Mouse (Mus musculus): ENCODE measurements around the gene Pald1.

Gene Pald1

DNA sequence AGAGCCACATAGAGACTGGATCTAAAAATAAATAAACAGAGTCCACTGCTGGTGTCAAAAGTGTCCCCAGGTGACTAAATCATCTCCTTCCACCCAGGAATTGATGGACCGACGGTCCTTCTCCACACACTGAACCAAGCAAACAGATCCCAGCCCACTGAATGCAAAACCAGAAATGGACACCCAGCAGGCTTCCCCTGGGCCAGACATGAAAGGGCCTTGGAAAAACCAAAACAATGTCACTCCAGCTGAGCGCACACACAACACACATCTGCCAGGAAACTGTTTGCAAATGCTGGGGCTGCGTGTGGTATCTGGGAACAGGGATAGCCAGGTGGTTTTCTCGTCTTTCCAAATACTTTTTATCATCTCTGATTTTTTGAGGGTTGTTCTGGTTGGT lies 13.6 kb downstream of the Pald1 start:
- DNase-seq: no peak

GRCm38 (mm10) chr10:61365902-61366301 lies 17.4 kb downstream of the Pald1 start:
- DNase-seq: peak; percentile 64 to 82

GRCm38 (mm10) chr10:61364431-61364830 lies 18.9 kb downstream of the Pald1 start:
- no peak for DNase-seq

DNA sequence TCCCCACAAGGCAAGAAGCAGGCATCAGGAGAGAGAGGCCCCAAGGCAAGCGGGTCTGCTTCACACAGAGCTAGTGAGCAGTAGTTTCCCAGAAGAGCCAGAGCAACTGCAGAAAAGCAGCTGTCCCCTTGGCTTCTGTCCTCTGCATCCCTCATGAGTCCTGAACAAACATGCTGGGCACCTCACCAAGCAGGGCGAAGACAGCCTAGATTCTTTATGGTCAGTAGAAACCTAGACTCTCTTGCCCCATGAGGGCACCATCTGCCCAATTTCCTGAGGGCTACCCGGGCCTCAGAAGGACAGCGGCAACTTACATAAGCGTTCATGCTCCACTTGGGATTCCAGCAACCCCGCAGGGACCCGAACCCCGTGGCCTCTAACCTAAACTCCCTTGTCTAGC lies 20.3 kb downstream of the Pald1 start:
- peak in 1 of 2 experiments; percentile 60 for DNase-seq

GRCm38 (mm10) chr10:61362483-61362882 lies 20.8 kb downstream of the Pald1 start:
- DNase-seq: no peak

- no peak for DNase-seq
Measured at GRCm38 (mm10) chr10:61360667-61361066, 22.7 kb downstream of the Pald1 start.

- DNase-seq: no peak
Measured at GRCm38 (mm10) chr10:61359411-61359810, 23.9 kb downstream of the Pald1 start.

DNA sequence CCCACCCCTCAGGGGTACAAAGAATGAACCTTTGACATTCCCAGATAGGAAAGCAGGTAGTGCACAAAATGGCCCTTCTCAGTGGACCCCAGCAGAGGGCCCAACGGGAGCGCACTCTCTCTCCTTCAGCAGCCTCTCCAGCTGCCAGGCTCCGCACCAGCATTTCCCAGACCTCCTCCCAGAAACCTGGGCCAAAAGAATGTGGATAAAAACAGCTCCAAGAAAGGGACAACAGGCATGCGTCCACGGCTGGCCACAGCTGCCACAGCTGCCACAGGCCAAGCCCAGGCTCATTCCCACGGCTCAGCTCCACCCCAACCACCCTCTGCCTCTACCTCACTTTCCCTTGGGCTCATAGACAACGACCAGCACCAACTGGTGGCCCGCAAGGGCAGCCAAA lies 25.7 kb downstream of the Pald1 start:
- DNase-seq: peak; percentile 45 to 86

GRCm38 (mm10) chr10:61356568-61356967 lies 26.8 kb downstream of the Pald1 start:
- no peak for DNase-seq

- no peak for DNase-seq
Measured at GRCm38 (mm10) chr10:61356095-61356494, 27.2 kb downstream of the Pald1 start.

DNA sequence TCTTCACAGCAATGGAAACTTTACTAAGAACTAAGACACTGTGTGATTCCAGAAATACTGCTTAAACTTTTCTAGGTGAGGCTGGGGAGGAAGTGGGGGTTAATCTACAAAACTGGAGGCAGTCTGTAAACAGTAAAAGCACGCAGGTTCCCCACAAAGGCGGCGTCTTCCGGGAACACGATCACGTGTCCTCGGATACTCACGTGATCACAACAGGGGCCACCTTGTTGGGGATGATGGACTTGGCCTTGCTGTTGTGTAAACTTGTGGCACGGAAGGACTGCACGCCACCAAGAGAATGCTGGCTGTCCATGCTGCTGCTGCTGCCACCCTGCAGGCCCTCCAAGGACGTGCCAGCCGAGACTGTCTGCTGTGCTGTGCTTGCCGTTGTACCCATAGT lies 27.7 kb downstream of the Pald1 start:
- DNase-seq: no peak

DNA sequence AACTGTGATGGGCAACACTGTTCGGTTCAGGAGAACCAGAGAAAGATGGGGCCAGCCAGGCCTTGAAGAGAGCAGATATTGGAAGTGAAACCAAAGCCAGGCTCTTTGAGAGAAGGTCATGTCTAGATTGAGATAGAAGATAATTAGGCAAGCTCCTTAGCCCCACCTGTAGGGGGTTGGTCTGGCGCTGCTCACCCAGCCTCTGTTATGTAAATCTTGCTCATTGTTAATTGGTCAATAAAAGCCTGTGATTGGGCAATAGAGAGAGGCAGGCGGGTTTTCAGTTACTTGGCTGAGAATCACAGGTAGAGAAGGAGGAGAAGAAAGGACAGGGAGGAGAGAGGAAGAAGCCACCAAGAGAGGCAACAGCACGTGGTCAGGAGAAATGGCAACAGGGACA lies 32.1 kb downstream of the Pald1 start:
- no peak for DNase-seq

DNA sequence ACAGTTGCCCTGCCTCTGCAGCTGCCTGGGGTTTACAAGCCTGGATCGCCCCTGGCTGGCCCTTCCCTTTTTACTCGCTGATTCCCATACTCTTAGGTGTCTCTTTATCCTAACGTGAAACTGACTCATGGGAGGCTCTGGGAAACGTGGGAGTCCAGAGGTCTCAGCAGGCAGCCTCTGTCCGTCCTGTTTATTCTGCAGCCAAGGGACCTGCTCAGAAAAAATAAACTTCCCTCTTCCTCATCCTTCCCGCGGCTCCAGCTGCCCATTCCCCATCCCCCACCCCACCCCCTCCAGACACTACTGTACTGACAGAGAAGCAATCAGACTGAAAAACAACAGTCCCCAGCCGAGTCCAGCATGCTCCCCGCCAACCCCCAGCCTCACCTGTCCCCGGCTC lies 37.0 kb downstream of the Pald1 start:
- peak in 1 of 2 experiments; percentile 48 for DNase-seq

DNA sequence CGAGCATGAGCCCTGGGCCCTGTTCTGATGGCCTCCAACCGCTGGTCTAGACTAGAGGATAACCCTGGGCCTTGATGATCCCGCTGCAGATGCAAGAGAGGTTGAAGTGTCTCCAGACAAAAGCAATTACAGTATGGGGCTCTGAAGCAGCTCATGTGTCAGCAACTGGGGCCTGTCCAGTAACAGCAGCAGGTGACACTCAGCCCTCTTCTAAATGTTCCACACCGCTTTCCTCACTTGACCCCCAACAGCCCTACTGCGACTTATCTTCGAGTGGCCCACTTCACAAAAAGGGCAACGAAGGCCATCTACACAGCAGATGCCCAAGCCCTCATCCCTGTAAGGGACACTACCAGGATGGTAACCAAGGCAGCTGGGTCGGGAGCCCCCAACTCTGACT lies 38.2 kb downstream of the Pald1 start:
- DNase-seq: no peak

- DNase-seq: peak; percentile 56 to 77
Measured at GRCm38 (mm10) chr10:61343950-61344349, 39.4 kb downstream of the Pald1 start.

DNA sequence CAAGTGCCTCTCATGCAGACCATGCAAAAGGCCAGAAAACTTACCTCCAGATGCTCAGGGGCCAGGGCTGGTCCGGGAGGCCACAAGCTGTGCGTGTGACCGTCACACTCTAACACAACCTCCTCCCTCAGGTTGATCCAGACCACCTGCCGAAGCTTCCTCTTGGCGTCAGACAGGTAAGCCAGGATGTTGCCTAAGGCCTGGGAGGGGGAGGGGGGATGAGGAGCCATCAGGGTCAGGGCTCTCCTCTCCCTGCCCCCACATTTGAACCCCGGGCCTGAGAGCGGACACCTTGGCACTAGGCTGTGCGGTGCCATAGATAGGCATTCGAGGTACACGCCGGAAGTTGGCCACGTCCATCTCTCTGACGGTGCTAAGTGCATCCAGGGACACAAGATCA lies 40.6 kb downstream of the Pald1 start:
- DNase-seq: no peak

- DNase-seq: peak; percentile 75 to 83
Measured at GRCm38 (mm10) chr10:61341557-61341956, 41.8 kb downstream of the Pald1 start.

- no peak for DNase-seq
Measured at GRCm38 (mm10) chr10:61341045-61341444, 42.3 kb downstream of the Pald1 start.

GRCm38 (mm10) chr10:61340247-61340646 lies 43.1 kb downstream of the Pald1 start:
- no peak for DNase-seq

- DNase-seq: no peak
Measured at GRCm38 (mm10) chr10:61339216-61339615, 44.1 kb downstream of the Pald1 start.

DNA sequence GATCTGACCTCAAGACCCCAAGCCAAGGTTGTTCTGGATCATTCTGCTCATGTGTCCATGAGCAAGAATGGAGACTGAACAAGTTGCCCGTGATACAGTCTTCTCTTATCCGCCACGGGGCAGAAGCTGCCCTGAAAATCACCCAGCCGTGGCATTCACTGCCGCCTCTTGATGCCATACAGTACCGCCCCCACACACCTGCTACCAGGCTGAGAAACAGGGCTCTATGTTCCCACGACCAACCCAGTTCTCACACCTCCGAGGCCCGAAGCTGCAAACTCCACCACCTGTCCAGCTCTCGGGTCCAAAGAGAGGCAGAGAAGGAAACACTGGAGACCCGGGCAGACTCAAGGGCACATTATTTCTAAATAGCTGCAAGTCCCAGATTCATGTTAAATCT lies 45.7 kb downstream of the Pald1 start:
- no peak for DNase-seq

- DNase-seq: no peak
Measured at GRCm38 (mm10) chr10:61336592-61336991, 46.7 kb downstream of the Pald1 start.

GRCm38 (mm10) chr10:61336137-61336536 lies 47.2 kb downstream of the Pald1 start:
- peak; percentile 67 to 81 for DNase-seq

DNA sequence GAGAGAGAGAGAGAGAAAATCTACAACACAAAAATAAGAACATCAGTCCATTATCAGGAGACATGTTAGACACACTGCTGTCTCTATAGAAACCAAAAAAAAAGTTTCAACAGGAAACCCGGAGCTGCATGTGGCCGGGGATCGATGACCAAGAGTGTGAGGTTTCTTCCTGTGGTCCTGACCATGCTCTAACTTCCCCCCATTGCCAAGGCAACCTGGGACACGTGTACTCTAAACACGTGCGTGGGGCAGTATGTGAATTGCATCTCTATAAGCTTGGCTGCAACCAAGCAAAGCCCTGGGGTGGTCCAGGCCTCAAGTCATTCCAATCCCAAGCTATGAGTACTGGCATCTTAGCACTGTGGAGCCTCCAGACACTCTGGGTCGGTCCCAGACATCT lies 48.8 kb downstream of the Pald1 start:
- no peak for DNase-seq

DNA sequence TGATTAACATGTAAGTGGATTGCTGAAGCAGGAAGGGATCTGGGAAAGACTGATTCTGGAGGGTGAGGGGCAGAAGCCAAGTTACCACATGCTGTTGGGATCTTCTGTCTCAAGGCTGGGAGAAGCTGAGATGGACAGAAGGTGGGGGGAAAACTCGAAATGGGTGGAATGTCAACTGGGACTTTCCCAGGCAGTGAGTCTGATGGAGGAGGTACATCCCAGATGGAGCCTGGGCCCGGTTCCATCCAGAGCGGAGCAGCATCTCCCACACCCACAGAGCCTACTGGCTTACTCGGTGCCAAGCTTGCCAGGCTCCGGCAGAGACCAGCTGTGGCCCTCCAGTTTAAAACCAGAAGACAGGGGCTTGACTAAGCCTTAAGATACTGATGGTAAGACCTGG lies 52.3 kb downstream of the Pald1 start:
- peak; percentile 51 to 83 for DNase-seq

DNA sequence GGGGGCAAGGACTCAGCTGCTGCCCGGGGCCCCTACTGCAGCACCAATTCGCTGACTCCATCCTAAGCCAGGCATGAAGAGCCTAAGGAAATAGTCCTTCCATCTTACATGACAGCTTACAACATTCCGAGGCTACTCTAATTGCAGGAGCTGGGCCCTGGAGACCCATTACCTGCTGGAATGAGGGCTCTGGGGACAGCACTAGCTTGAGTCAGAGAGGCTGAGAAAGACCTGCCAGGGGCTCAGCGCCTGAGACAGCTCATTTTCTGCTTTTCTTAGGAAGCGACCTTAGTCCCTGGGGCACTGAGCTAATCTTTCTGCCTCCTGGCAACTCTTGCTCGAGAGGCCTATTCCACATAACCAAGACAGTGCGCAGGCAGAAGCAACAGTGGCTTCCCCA lies 54.4 kb downstream of the Pald1 start:
- DNase-seq: no peak

All from lung, postnatal 4 days (tissue).